Mouse (Mus musculus): ENCODE results near the gene Klk1. TPM values are rescaled to one million over a fixed set of nuclear protein-coding genes. Genes with fewer than 3 reads are reported as not detected.
A peak's percentile ranks its signal among the peaks of the same experiment; 100 is the strongest.
"Not testable (repeated sequence)": the region's sequence is repeated elsewhere in the genome, so short reads cannot be mapped to it uniquely, and the experiment has no call there.

Gene Klk1
- polyA plus RNA-seq, 1 experiment from 2014 or later, result 0.71 TPM

GRCm38 (mm10) chr7:44221601-44222000 is 3.6 kb upstream of the Klk1 start:
- not testable (repeated sequence) for H3K27ac ChIP-seq (ENCODE audit: low read length); H3K36me3 ChIP-seq (ENCODE audit: control insufficient read depth, insufficient read depth, low read length); H3K9me3 ChIP-seq (ENCODE audit: control insufficient read depth, low read depth, low read length); H3K4me3 ChIP-seq (ENCODE audit: low read depth, low read length); H3K9ac ChIP-seq (replicated peaks; ENCODE audit: low read depth, low read length); H3K27me3 ChIP-seq (ENCODE audit: control insufficient read depth, insufficient read depth, low read length); H3K4me2 ChIP-seq (replicated peaks; ENCODE audit: low read depth, low read length); H3K4me1 ChIP-seq (ENCODE audit: control insufficient read depth, insufficient read depth, low read length)
- 66% methylated on average over 8 of the region's 10 CpGs for WGBS
- ATAC-seq (ENCODE audit: insufficient number of reproducible peaks, insufficient read depth, low FRiP score, low read depth), result 0 out of 2 replicates have a peak, but pooled peaks have one; percentile 6

- not testable (repeated sequence) for H3K4me1 ChIP-seq (ENCODE audit: control insufficient read depth, insufficient read depth, low read length); H3K27me3 ChIP-seq (ENCODE audit: control insufficient read depth, insufficient read depth, low read length); H3K9me3 ChIP-seq (ENCODE audit: control insufficient read depth, low read depth, low read length); H3K27ac ChIP-seq (ENCODE audit: low read length); H3K4me2 ChIP-seq (replicated peaks; ENCODE audit: low read depth, low read length); H3K4me3 ChIP-seq (ENCODE audit: low read depth, low read length); H3K9ac ChIP-seq (replicated peaks; ENCODE audit: low read depth, low read length); H3K36me3 ChIP-seq (ENCODE audit: control insufficient read depth, insufficient read depth, low read length); ATAC-seq (ENCODE audit: insufficient number of reproducible peaks, insufficient read depth, low FRiP score, low read depth)
- 77% methylated on average over 6 of the region's 6 CpGs for WGBS
Measured at GRCm38 (mm10) chr7:44222335-44222734, 2.8 kb upstream of the Klk1 start.

GRCm38 (mm10) chr7:44235909-44236308 is 10.7 kb downstream of the Klk1 start, which contains the start of gene Gm36864:
Gene Gm36864, plus strand, starts transcription at chr7:44236177.
- no peaks in the 10 kb centered on the region for H3K4me1 ChIP-seq (ENCODE audit: control insufficient read depth, insufficient read depth, low read length)

GRCm38 (mm10) chr7:44239913-44240312 is 14.8 kb downstream of the Klk1 start:
- Histone ChIP-seq H3K4me3 (ENCODE audit: low read depth, low read length) (no peak overlapping the region), H3K9me3 (ENCODE audit: control insufficient read depth, low read depth, low read length) (no peaks in the 10 kb centered on the region), H3K36me3 (ENCODE audit: control insufficient read depth, insufficient read depth, low read length) (no peaks in the 10 kb centered on the region), H3K27me3 (ENCODE audit: control insufficient read depth, insufficient read depth, low read length) (no peaks in the 10 kb centered on the region), H3K4me2 (replicated peaks; ENCODE audit: low read depth, low read length) (no peak overlapping the region), H3K4me1 (ENCODE audit: control insufficient read depth, insufficient read depth, low read length) (no peaks in the 10 kb centered on the region), H3K9ac (replicated peaks; ENCODE audit: low read depth, low read length) (no peak overlapping the region), H3K27ac (ENCODE audit: low read length) (no peak overlapping the region)
- WGBS, result 46% methylated on average over 2 of the region's 2 CpGs
- no peak for ATAC-seq (ENCODE audit: insufficient number of reproducible peaks, insufficient read depth, low FRiP score, low read depth)

More at GRCm38 (mm10) chr7:44235909-44236308, 10.7 kb downstream of the Klk1 start, which contains the start of gene Gm36864:
- Histone ChIP-seq H3K4me3 (ENCODE audit: low read depth, low read length) (no peak within 1 kb of the TSS), H3K36me3 (ENCODE audit: control insufficient read depth, insufficient read depth, low read length) (no peaks in the 10 kb centered on the region), H3K9me3 (ENCODE audit: control insufficient read depth, low read depth, low read length) (no peaks in the 10 kb centered on the region), H3K9ac (replicated peaks; ENCODE audit: low read depth, low read length) (no peak within 1 kb of the TSS), H3K4me2 (replicated peaks; ENCODE audit: low read depth, low read length) (no peak within 1 kb of the TSS), H3K27ac (ENCODE audit: low read length) (no peak within 1 kb of the TSS), H3K27me3 (ENCODE audit: control insufficient read depth, insufficient read depth, low read length) (no peaks in the 10 kb centered on the region)
- no peak for ATAC-seq (ENCODE audit: insufficient number of reproducible peaks, insufficient read depth, low FRiP score, low read depth)
- 83% methylated on average over 3 of the region's 3 CpGs for WGBS

GRCm38 (mm10) chr7:44240712-44241111 is 15.6 kb downstream of the Klk1 start:
- Histone ChIP-seq H3K9me3 (ENCODE audit: control insufficient read depth, low read depth, low read length) (no peaks in the 10 kb centered on the region), H3K9ac (replicated peaks; ENCODE audit: low read depth, low read length) (no peak overlapping the region), H3K27ac (ENCODE audit: low read length) (no peak overlapping the region), H3K4me2 (replicated peaks; ENCODE audit: low read depth, low read length) (no peak overlapping the region), H3K36me3 (ENCODE audit: control insufficient read depth, insufficient read depth, low read length) (no peaks in the 10 kb centered on the region), H3K4me3 (ENCODE audit: low read depth, low read length) (no peak overlapping the region), H3K4me1 (ENCODE audit: control insufficient read depth, insufficient read depth, low read length) (peaks cover 5% of the 10 kb centered on the region; the same call in 1 of the 2 replicates), H3K27me3 (ENCODE audit: control insufficient read depth, insufficient read depth, low read length) (no peaks in the 10 kb centered on the region)
- WGBS, result 29% methylated on average over 1 of the region's 1 CpGs
- no peak for ATAC-seq (ENCODE audit: insufficient number of reproducible peaks, insufficient read depth, low FRiP score, low read depth)

GRCm38 (mm10) chr7:44241163-44241562 is 16.0 kb downstream of the Klk1 start:
- Histone ChIP-seq H3K9ac (replicated peaks; ENCODE audit: low read depth, low read length) (no peak overlapping the region), H3K4me3 (ENCODE audit: low read depth, low read length) (no peak overlapping the region), H3K9me3 (ENCODE audit: control insufficient read depth, low read depth, low read length) (no peaks in the 10 kb centered on the region), H3K36me3 (ENCODE audit: control insufficient read depth, insufficient read depth, low read length) (no peaks in the 10 kb centered on the region), H3K27me3 (ENCODE audit: control insufficient read depth, insufficient read depth, low read length) (no peaks in the 10 kb centered on the region), H3K4me1 (ENCODE audit: control insufficient read depth, insufficient read depth, low read length) (peaks cover 5% of the 10 kb centered on the region; the same call in 1 of the 2 replicates), H3K27ac (ENCODE audit: low read length) (no peak overlapping the region), H3K4me2 (replicated peaks; ENCODE audit: low read depth, low read length) (no peak overlapping the region)
- WGBS, result 68% methylated on average over 2 of the region's 2 CpGs
- no peak for ATAC-seq (ENCODE audit: insufficient number of reproducible peaks, insufficient read depth, low FRiP score, low read depth)

GRCm38 (mm10) chr7:44244080-44244479 is 18.9 kb downstream of the Klk1 start:
- no peaks in the 10 kb centered on the region for H3K9me3 ChIP-seq (ENCODE audit: control insufficient read depth, low read depth, low read length)
- H3K27ac ChIP-seq (ENCODE audit: low read length), result no peak overlapping the region
- ATAC-seq (ENCODE audit: insufficient number of reproducible peaks, insufficient read depth, low FRiP score, low read depth), result no peak
- 53% methylated on average over 1 of the region's 1 CpGs for WGBS
- H3K36me3 ChIP-seq (ENCODE audit: control insufficient read depth, insufficient read depth, low read length), result peaks cover 9% of the 10 kb centered on the region; the same call in 1 of the 2 replicates
- H3K9ac ChIP-seq (replicated peaks; ENCODE audit: low read depth, low read length), result no peak overlapping the region
- no peak overlapping the region for H3K4me2 ChIP-seq (replicated peaks; ENCODE audit: low read depth, low read length)
- H3K4me3 ChIP-seq (ENCODE audit: low read depth, low read length), result no peak overlapping the region
- no peaks in the 10 kb centered on the region for H3K27me3 ChIP-seq (ENCODE audit: control insufficient read depth, insufficient read depth, low read length)
- peaks cover 16% of the 10 kb centered on the region; the same call in 1 of the 2 replicates for H3K4me1 ChIP-seq (ENCODE audit: control insufficient read depth, insufficient read depth, low read length)

GRCm38 (mm10) chr7:44246055-44246983 is 21.2 kb downstream of the Klk1 start, which contains the start of the genes 1700028J19Rik and 2410002F23Rik:
Gene 1700028J19Rik, minus strand, starts transcription at chr7:44246695.
Gene 2410002F23Rik, plus strand, starts transcription at chr7:44246722.
- under 1% methylated on average over 62 of the region's 62 CpGs for WGBS
- no peaks in the 10 kb centered on the region for H3K27me3 ChIP-seq (ENCODE audit: control insufficient read depth, insufficient read depth, low read length)
- peak within 1 kb of the TSS; percentile 87 for H3K9ac ChIP-seq (replicated peaks; ENCODE audit: low read depth, low read length)
- peak within 1 kb of the TSS; percentile 93 for H3K27ac ChIP-seq (ENCODE audit: low read length)
- ATAC-seq (ENCODE audit: insufficient number of reproducible peaks, insufficient read depth, low FRiP score, low read depth), result peak; percentile 81
- peaks cover 16% of the 10 kb centered on the region; the same call in 1 of the 2 replicates for H3K4me1 ChIP-seq (ENCODE audit: control insufficient read depth, insufficient read depth, low read length)
- peak within 1 kb of the TSS; percentile 77 for H3K4me3 ChIP-seq (ENCODE audit: low read depth, low read length)
- H3K36me3 ChIP-seq (ENCODE audit: control insufficient read depth, insufficient read depth, low read length), result peaks cover 30% of the 10 kb centered on the region
- H3K4me2 ChIP-seq (replicated peaks; ENCODE audit: low read depth, low read length), result peak within 1 kb of the TSS; percentile 84
- H3K9me3 ChIP-seq (ENCODE audit: control insufficient read depth, low read depth, low read length), result no peaks in the 10 kb centered on the region
